Comparison of ENCODE assay signal across 16 mouse cellular contexts in genomic region chr4:43512653-43513052, GRCm38 (mm10). TPM values are rescaled to one million over a fixed set of nuclear protein-coding genes. Genes with fewer than 3 reads are reported as not detected.
"Had no signal": no experiment of that assay in that cellular context is flagged by ENCODE, and none has a peak within 500 bp of the region (broad histone marks: within the 10 kb centered on the region; RNA-seq: fewer than 3 reads in every experiment).

No protein-coding gene starts in this region.

- H3K27me3 ChIP-seq: stomach, embryonic 15.5 days had no signal

- H3K4me3 ChIP-seq: midbrain, embryonic 10.5 days; midbrain, embryonic 12.5 days; neural tube, embryonic 12.5 days; stomach, embryonic 15.5 days had no signal

- H3K27ac ChIP-seq: midbrain, embryonic 10.5 days; midbrain, embryonic 12.5 days; neural tube, embryonic 12.5 days; stomach, embryonic 15.5 days had no signal

- H3K36me3 ChIP-seq: midbrain, embryonic 10.5 days; midbrain, embryonic 12.5 days; neural tube, embryonic 12.5 days; stomach, embryonic 15.5 days had no signal

- H3K4me2 ChIP-seq: lung, embryonic 14.5 days; midbrain, embryonic 12.5 days; neural tube, embryonic 12.5 days; stomach, embryonic 15.5 days had no signal

- H3K9me3 ChIP-seq: midbrain, embryonic 10.5 days; midbrain, embryonic 12.5 days; neural tube, embryonic 12.5 days; stomach, embryonic 15.5 days had no signal

- H3K9ac ChIP-seq: lung, embryonic 14.5 days; midbrain, embryonic 12.5 days; neural tube, embryonic 12.5 days; stomach, embryonic 15.5 days had no signal

- DNase-seq: lung, adult 18-20 months; lung, embryonic 14.5 days; lung, postnatal 10 days; lung, postnatal 4 days; midbrain, embryonic 14.5 days; right cerebral cortex, postnatal 14 days; thymus, adult 18-20 months; thymus, postnatal 14 days; thymus, postnatal 36 days had no signal

- ATAC-seq: midbrain, embryonic 16.5 days had no signal

RNA-seq across cellular contexts. Expression of gene Car9, which starts 5.9 kb away (rescaled TPM):
- total RNA-seq: neutrophil, adult 5-6 weeks had no signal
- polyA plus RNA-seq: midbrain, embryonic 14.5 days; neural tube, embryonic 14.5 days had no signal

RNA-seq across cellular contexts. Expression of gene Sit1, which starts 29.1 kb away (rescaled TPM):
- polyA plus RNA-seq: lung, embryonic 14.5 days; midbrain, embryonic 10.5 days; midbrain, embryonic 12.5 days; midbrain, embryonic 14.5 days; midbrain, embryonic 16.5 days; neural tube, embryonic 12.5 days; neural tube, embryonic 14.5 days; stomach, embryonic 15.5 days had no signal
